Mouse (Mus musculus) liver, postnatal 0 days (tissue): ENCODE measurements at regions not wholly inside any gene's neighbourhood (a gene's known extent, or its start where the extent isn't known, plus 50 kb on each side); places are given as distances from the start of the nearest gene placed in this dataset.

Experiments
- ATAC-seq: fragments of 200-750 bp; cut with Nextera tagmentation; 2 replicates; pipeline ENCODE4 v1.8.0; 2017; ENCODE audit warnings: mild to moderate bottlenecking, moderate library complexity
- DNase-seq: peaks from one replicate; pipeline ENCODE4 v3.0.0-alpha.2; 2016
- H3K27ac ChIP-seq: fragments of 300-500 bp; sonication (generic); 2 replicates; pipeline ENCODE4 v1.5.1; 2014; ENCODE audit warnings: antibody characterized with exemption, moderate library complexity, mild to moderate bottlenecking, low read depth
- H3K27me3 ChIP-seq: fragments of 300-500 bp; sonication (generic); 2 replicates; pipeline ENCODE4 v1.6.1; 2014; ENCODE audit warnings: low read length, control low read depth, mixed read lengths; ENCODE audit not compliant: insufficient read depth
- H3K36me3 ChIP-seq: fragments of 300-500 bp; sonication (generic); replicated peaks from 2 replicates; pipeline ENCODE4 v1.6.1; 2014; ENCODE audit warnings: mild to moderate bottlenecking, control low read depth, low read length, moderate library complexity, mixed read lengths; ENCODE audit not compliant: insufficient read depth
- H3K4me1 ChIP-seq: fragments of 300-500 bp; sonication (generic); 2 replicates; pipeline ENCODE4 v1.6.1; 2014; ENCODE audit warnings: antibody characterized with exemption, mild to moderate bottlenecking, control low read depth; ENCODE audit not compliant: insufficient read depth
- H3K4me2 ChIP-seq: fragments of 300-500 bp; sonication (generic); 2 replicates; pipeline ENCODE4 v1.6.1; 2014; ENCODE audit warnings: low read depth, mild to moderate bottlenecking, low read length, moderate library complexity, mixed read lengths
- H3K4me3 ChIP-seq: fragments of 300-500 bp; sonication (generic); 2 replicates; pipeline ENCODE4 v1.5.1; 2014; ENCODE audit warnings: low read depth, low read length
- H3K9ac ChIP-seq: fragments of 300-500 bp; sonication (generic); replicated peaks from 2 replicates; pipeline ENCODE4 v1.6.1; 2014; ENCODE audit warnings: mild to moderate bottlenecking, moderate library complexity
- H3K9me3 ChIP-seq: fragments of 300-500 bp; sonication (generic); 2 replicates; pipeline ENCODE4 v1.6.1; 2016; ENCODE audit warnings: mild to moderate bottlenecking, control low read depth, low read length, mixed read lengths
- CTCF ChIP-seq: sonication (generic); IDR thresholded peaks from 2 replicates; pipeline ENCODE4 v1.5.1; 2016; ENCODE audit warnings: antibody characterized with exemption, low read depth
- EP300 ChIP-seq: IDR thresholded peaks from 2 replicates; pipeline ENCODE4 v1.6.1; 2016; ENCODE audit warnings: antibody characterized with exemption, low read depth, mild to moderate bottlenecking
- WGBS: fragments of 180-500 bp; shearing (Covaris S2); extraction: QIAGEN DNeasy Blood & Tissue Kit; methylation state at CpG from one replicate; pipeline ENCODE4 v1.1.7; 2014; ENCODE audit not compliant: insufficient replicate concordance; 5-methylcytosine and 5-hydroxymethylcytosine counted together

DNA sequence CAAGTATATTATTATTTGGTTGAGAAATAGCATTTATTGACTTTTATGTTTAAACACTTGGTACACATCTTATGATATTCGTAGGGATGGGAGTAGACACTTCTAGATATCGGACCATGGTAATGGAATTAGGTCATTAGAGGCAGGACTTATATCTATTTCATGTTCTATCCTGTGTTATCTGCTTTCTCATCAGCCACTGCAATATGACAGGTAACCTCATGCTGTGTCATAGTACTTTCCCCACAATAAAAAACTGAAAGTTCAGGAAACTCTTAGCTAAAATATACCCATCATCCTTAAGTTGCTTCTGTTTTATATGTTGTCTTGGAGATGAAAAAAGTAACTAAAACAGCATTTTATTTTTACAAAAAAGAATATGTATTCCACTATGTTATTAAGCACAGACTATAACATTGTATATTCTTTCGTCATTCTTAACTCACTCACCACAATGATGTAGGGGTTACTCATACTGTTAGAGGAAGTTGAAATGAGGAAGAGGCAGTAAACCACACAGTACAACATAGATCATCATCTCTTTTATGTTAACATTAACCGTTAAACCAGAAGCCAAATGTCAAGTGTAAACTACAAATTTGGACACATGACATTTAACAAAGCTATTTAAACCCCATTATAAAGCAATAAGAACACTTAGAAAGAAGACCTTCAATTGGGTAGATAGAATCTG lies 221.8 kb downstream of the 4930474N05Rik start:
- no peaks in the 10 kb centered on the region for H3K36me3 ChIP-seq
- H3K9ac ChIP-seq, result no peak overlapping the region
- H3K27ac ChIP-seq, result no peak overlapping the region
- no peak overlapping the region for H3K4me3 ChIP-seq
- no peaks in the 10 kb centered on the region for H3K27me3 ChIP-seq
- no peaks in the 10 kb centered on the region for H3K9me3 ChIP-seq
- 54% methylated on average over 4 of the region's 4 CpGs for WGBS
- TF ChIP-seq CTCF, result no peak
- no peak for TF ChIP-seq EP300
- no peak overlapping the region for H3K4me2 ChIP-seq
- ATAC-seq, result peak; percentile 84
- DNase-seq, result no peak
- H3K4me1 ChIP-seq, result no peaks in the 10 kb centered on the region

DNA sequence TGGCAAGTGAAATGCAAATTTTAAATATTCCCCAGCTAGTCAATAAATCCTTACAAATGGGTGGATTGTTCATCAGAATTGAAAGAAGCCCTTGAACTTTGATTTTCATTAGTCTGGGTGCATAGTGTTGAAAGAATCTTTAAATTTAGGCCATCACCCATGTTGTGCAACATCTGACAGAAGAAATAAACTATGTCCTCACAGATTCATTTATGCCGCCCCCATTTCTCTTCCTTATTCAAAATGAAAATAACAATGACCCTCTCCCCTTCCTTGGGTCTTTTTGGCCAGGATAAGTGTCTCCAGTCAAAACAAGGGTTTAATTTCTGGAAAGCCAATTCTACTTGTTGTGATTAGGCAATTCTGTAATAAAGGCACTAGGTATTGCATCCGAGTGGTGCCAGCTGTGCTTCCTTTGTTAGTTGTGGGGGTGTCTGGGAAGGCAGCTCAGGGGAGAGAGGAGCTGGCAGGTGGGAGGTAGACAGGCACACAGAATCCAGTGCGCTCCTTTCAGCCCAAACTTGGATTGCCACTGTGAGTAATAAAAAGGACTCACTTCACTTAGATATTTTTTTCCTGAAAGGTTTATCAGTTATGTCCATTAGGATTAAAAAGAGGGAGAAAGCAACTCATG lies 233.7 kb downstream of the 4930474N05Rik start:
- Histone ChIP-seq H3K27ac (no peak overlapping the region), H3K9me3 (no peaks in the 10 kb centered on the region), H3K4me3 (no peak overlapping the region), H3K36me3 (no peaks in the 10 kb centered on the region), H3K9ac (no peak overlapping the region), H3K27me3 (no peaks in the 10 kb centered on the region), H3K4me1 (no peaks in the 10 kb centered on the region), H3K4me2 (no peak overlapping the region)
- no peak for ATAC-seq
- no peak for TF ChIP-seq CTCF
- TF ChIP-seq EP300, result no peak
- no peak for DNase-seq
- 61% methylated on average over 3 of the region's 3 CpGs for WGBS

DNA sequence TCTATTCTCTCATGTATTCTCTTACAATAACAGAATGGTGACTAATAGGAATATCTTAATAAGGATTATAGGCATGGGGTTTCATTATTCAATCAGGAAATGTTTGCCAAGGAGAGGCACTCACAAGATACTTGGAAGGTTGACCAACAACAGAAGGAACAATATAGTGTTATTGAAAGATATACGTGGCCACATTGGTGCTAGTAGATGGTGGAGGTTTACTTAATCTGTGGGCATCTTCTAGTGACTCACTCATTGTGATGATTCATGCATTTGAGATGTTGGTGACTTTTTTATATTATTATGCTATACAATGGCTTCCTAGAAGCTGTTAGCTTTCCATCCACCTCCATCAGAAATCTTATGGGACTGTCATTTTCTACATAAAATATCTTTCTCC lies 246.1 kb downstream of the 4930474N05Rik start:
- Histone ChIP-seq H3K4me3 (no peak overlapping the region), H3K27me3 (no peaks in the 10 kb centered on the region), H3K9ac (no peak overlapping the region), H3K4me1 (no peaks in the 10 kb centered on the region), H3K9me3 (no peaks in the 10 kb centered on the region), H3K4me2 (no peak overlapping the region), H3K36me3 (no peaks in the 10 kb centered on the region), H3K27ac (no peak overlapping the region)
- TF ChIP-seq EP300 (no peak), CTCF (no peak)
- ATAC-seq (no peak), DNase-seq (no peak)
- WGBS, result 61% methylated on average over 1 of the region's 1 CpGs
